Mouse (Mus musculus) hindbrain, embryonic 15.5 days (tissue): ENCODE measurements around the gene Ak4. TPM values are rescaled to one million over a fixed set of nuclear protein-coding genes. Genes with fewer than 3 reads are reported as not detected.
A peak's percentile ranks its signal among the peaks of the same experiment; 100 is the strongest.
"Not testable (repeated sequence)": the region's sequence is repeated elsewhere in the genome, so short reads cannot be mapped to it uniquely, and the experiment has no call there.

Source experiments
- ATAC-seq: fragments of 200-750 bp; cut with Nextera tagmentation; 2 replicates; pipeline ENCODE4 v1.8.0; 2017; ENCODE audit warnings: low read depth, moderate number of reproducible peaks, moderate TSS enrichment; ENCODE audit not compliant: low FRiP score
- H3K27ac ChIP-seq: fragments of 300-500 bp; sonication (generic); replicated peaks from 2 replicates; pipeline ENCODE4 v1.5.1; 2015; ENCODE audit warnings: mild to moderate bottlenecking, inconsistent platforms
- H3K27me3 ChIP-seq: fragments of 300-500 bp; sonication (generic); 2 replicates; pipeline ENCODE4 v1.6.1; 2015; ENCODE audit warnings: control low read depth, inconsistent platforms
- H3K36me3 ChIP-seq: fragments of 300-500 bp; sonication (generic); 2 replicates; pipeline ENCODE4 v1.6.1; 2015; ENCODE audit warnings: control low read depth, inconsistent platforms
- H3K4me1 ChIP-seq: fragments of 300-500 bp; sonication (generic); replicated peaks from 2 replicates; pipeline ENCODE4 v1.6.1; 2015; ENCODE audit warnings: control low read depth, inconsistent platforms
- H3K4me2 ChIP-seq: fragments of 300-500 bp; sonication (generic); 2 replicates; pipeline ENCODE4 v1.6.1; 2015; ENCODE audit warnings: moderate library complexity, mild to moderate bottlenecking, inconsistent platforms
- H3K4me3 ChIP-seq: fragments of 300-500 bp; sonication (generic); 2 replicates; pipeline ENCODE4 v1.5.1; 2015; ENCODE audit warnings: mild to moderate bottlenecking, inconsistent platforms
- H3K9ac ChIP-seq: fragments of 300-500 bp; sonication (generic); 2 replicates; pipeline ENCODE4 v1.6.1; 2015; ENCODE audit warnings: inconsistent platforms
- H3K9me3 ChIP-seq: fragments of 300-500 bp; sonication (generic); 2 replicates; pipeline ENCODE4 v1.6.1; 2016; ENCODE audit warnings: control low read depth, inconsistent platforms
- WGBS: fragments of 180-500 bp; shearing (Covaris S2); methylation state at CpG from one replicate; pipeline ENCODE4 v1.1.7; 2015; 5-methylcytosine and 5-hydroxymethylcytosine counted together
- polyA plus RNA-seq: library from polyadenylated mRNA; unstranded; fragments of >200 nt; fragmentation: Nextera tagmentation; extraction: Ambion mirVana; gene quantifications from 2 replicates; pipeline ENCODE4 v1.2.1, GENCODE M21; 2015

The Ak4 gene
- polyA plus RNA-seq, 1 experiment from 2014 or later = 10.2 TPM

GRCm38 (mm10) chr4:101445660-101446059 lies 26.6 kb downstream of the Ak4 start:
- H3K27ac ChIP-seq = no peak overlapping the region
- no peak overlapping the region for H3K4me3 ChIP-seq
- no peaks in the 10 kb centered on the region for H3K36me3 ChIP-seq
- ATAC-seq = no peak
- H3K9ac ChIP-seq = no peak overlapping the region
- no peak overlapping the region for H3K4me2 ChIP-seq
- no peaks in the 10 kb centered on the region for H3K27me3 ChIP-seq
- H3K9me3 ChIP-seq = no peaks in the 10 kb centered on the region
- no peaks in the 10 kb centered on the region for H3K4me1 ChIP-seq
- 82% methylated on average over 4 of the region's 4 CpGs for WGBS

- WGBS = 95% methylated on average over 9 of the region's 9 CpGs
- not testable (repeated sequence) for H3K9me3 ChIP-seq, H3K27me3 ChIP-seq, H3K9ac ChIP-seq, H3K4me1 ChIP-seq, H3K4me3 ChIP-seq, ATAC-seq, H3K27ac ChIP-seq, H3K36me3 ChIP-seq, H3K4me2 ChIP-seq
Measured at GRCm38 (mm10) chr4:101446606-101447005, 27.5 kb downstream of the Ak4 start.

GRCm38 (mm10) chr4:101448701-101449100 lies 29.6 kb downstream of the Ak4 start:
- ATAC-seq = no peak
- Histone ChIP-seq H3K4me2 (no peak overlapping the region), H3K9me3 (no peaks in the 10 kb centered on the region), H3K36me3 (no peaks in the 10 kb centered on the region), H3K9ac (no peak overlapping the region), H3K4me3 (no peak overlapping the region), H3K4me1 (no peaks in the 10 kb centered on the region), H3K27ac (no peak overlapping the region), H3K27me3 (no peaks in the 10 kb centered on the region)
- WGBS = 87% methylated on average over 8 of the region's 8 CpGs

- Histone ChIP-seq H3K36me3 (no peaks in the 10 kb centered on the region), H3K4me1 (no peaks in the 10 kb centered on the region), H3K27me3 (no peaks in the 10 kb centered on the region), H3K27ac (no peak overlapping the region), H3K4me3 (no peak overlapping the region), H3K4me2 (no peak overlapping the region), H3K9ac (no peak overlapping the region), H3K9me3 (no peaks in the 10 kb centered on the region)
- no peak for ATAC-seq
- 91% methylated on average over 7 of the region's 7 CpGs for WGBS
Measured at GRCm38 (mm10) chr4:101449344-101449743, 30.3 kb downstream of the Ak4 start.

GRCm38 (mm10) chr4:101450150-101450780 lies 31.2 kb downstream of the Ak4 start:
- no peak overlapping the region for H3K27ac ChIP-seq
- H3K4me1 ChIP-seq = no peaks in the 10 kb centered on the region
- no peak overlapping the region for H3K9ac ChIP-seq
- H3K27me3 ChIP-seq = no peaks in the 10 kb centered on the region
- ATAC-seq = peak; percentile 87
- H3K4me2 ChIP-seq = no peak overlapping the region
- WGBS = 82% methylated on average over 20 of the region's 20 CpGs
- H3K36me3 ChIP-seq = no peaks in the 10 kb centered on the region
- H3K9me3 ChIP-seq = no peaks in the 10 kb centered on the region
- H3K4me3 ChIP-seq = no peak overlapping the region

GRCm38 (mm10) chr4:101451089-101451488 lies 32.0 kb downstream of the Ak4 start:
- no peaks in the 10 kb centered on the region for H3K36me3 ChIP-seq
- WGBS = 79% methylated on average over 4 of the region's 4 CpGs
- ATAC-seq = no peak
- no peaks in the 10 kb centered on the region for H3K9me3 ChIP-seq
- H3K27ac ChIP-seq = no peak overlapping the region
- no peak overlapping the region for H3K9ac ChIP-seq
- no peak overlapping the region for H3K4me2 ChIP-seq
- H3K4me1 ChIP-seq = no peaks in the 10 kb centered on the region
- no peak overlapping the region for H3K4me3 ChIP-seq
- no peaks in the 10 kb centered on the region for H3K27me3 ChIP-seq

GRCm38 (mm10) chr4:101452829-101453228 lies 33.8 kb downstream of the Ak4 start:
- no peaks in the 10 kb centered on the region for H3K9me3 ChIP-seq
- 95% methylated on average over 9 of the region's 9 CpGs for WGBS
- no peaks in the 10 kb centered on the region for H3K27me3 ChIP-seq
- H3K4me2 ChIP-seq = no peak overlapping the region
- H3K36me3 ChIP-seq = no peaks in the 10 kb centered on the region
- no peak overlapping the region for H3K9ac ChIP-seq
- H3K4me3 ChIP-seq = no peak overlapping the region
- no peaks in the 10 kb centered on the region for H3K4me1 ChIP-seq
- no peak overlapping the region for H3K27ac ChIP-seq
- ATAC-seq = no peak

- Histone ChIP-seq H3K4me3 (no peak overlapping the region), H3K27me3 (no peaks in the 10 kb centered on the region), H3K4me2 (no peak overlapping the region), H3K27ac (no peak overlapping the region), H3K4me1 (no peaks in the 10 kb centered on the region), H3K9ac (no peak overlapping the region), H3K9me3 (no peaks in the 10 kb centered on the region), H3K36me3 (no peaks in the 10 kb centered on the region)
- WGBS = 96% methylated on average over 8 of the region's 8 CpGs
- no peak for ATAC-seq
Measured at GRCm38 (mm10) chr4:101457176-101457575, 38.1 kb downstream of the Ak4 start.

GRCm38 (mm10) chr4:101458341-101458740 lies 39.3 kb downstream of the Ak4 start:
- H3K27me3 ChIP-seq = no peaks in the 10 kb centered on the region
- no peak overlapping the region for H3K27ac ChIP-seq
- H3K4me3 ChIP-seq = no peak overlapping the region
- ATAC-seq = no peak
- no peak overlapping the region for H3K9ac ChIP-seq
- H3K36me3 ChIP-seq = no peaks in the 10 kb centered on the region
- no peaks in the 10 kb centered on the region for H3K9me3 ChIP-seq
- H3K4me2 ChIP-seq = no peak overlapping the region
- 52% methylated on average over 2 of the region's 2 CpGs for WGBS
- no peaks in the 10 kb centered on the region for H3K4me1 ChIP-seq

- no peak for ATAC-seq
- H3K4me2 ChIP-seq = no peak overlapping the region
- H3K9ac ChIP-seq = no peak overlapping the region
- WGBS = 96% methylated on average over 4 of the region's 4 CpGs
- no peak overlapping the region for H3K4me3 ChIP-seq
- no peaks in the 10 kb centered on the region for H3K4me1 ChIP-seq
- H3K27me3 ChIP-seq = no peaks in the 10 kb centered on the region
- no peaks in the 10 kb centered on the region for H3K9me3 ChIP-seq
- H3K36me3 ChIP-seq = no peaks in the 10 kb centered on the region
- H3K27ac ChIP-seq = no peak overlapping the region
Measured at GRCm38 (mm10) chr4:101459358-101459757, 40.3 kb downstream of the Ak4 start.

GRCm38 (mm10) chr4:101460114-101460513 lies 41.0 kb downstream of the Ak4 start:
- Histone ChIP-seq H3K4me2 (no peak overlapping the region), H3K4me3 (no peak overlapping the region), H3K27me3 (no peaks in the 10 kb centered on the region), H3K9ac (no peak overlapping the region), H3K9me3 (no peaks in the 10 kb centered on the region), H3K27ac (no peak overlapping the region), H3K36me3 (no peaks in the 10 kb centered on the region), H3K4me1 (no peaks in the 10 kb centered on the region)
- WGBS = 96% methylated on average over 1 of the region's 1 CpGs
- no peak for ATAC-seq

GRCm38 (mm10) chr4:101462065-101462464 lies 43.0 kb downstream of the Ak4 start:
- H3K4me1 ChIP-seq = no peaks in the 10 kb centered on the region
- 79% methylated on average over 2 of the region's 2 CpGs for WGBS
- H3K4me3 ChIP-seq = no peak overlapping the region
- no peaks in the 10 kb centered on the region for H3K36me3 ChIP-seq
- ATAC-seq = no peak
- no peak overlapping the region for H3K4me2 ChIP-seq
- no peaks in the 10 kb centered on the region for H3K9me3 ChIP-seq
- H3K27me3 ChIP-seq = no peaks in the 10 kb centered on the region
- H3K27ac ChIP-seq = no peak overlapping the region
- no peak overlapping the region for H3K9ac ChIP-seq

GRCm38 (mm10) chr4:101466264-101466663 lies 47.2 kb downstream of the Ak4 start:
- WGBS = 82% methylated on average over 3 of the region's 3 CpGs
- H3K4me2 ChIP-seq = no peak overlapping the region
- no peak overlapping the region for H3K27ac ChIP-seq
- no peak for ATAC-seq
- H3K36me3 ChIP-seq = no peaks in the 10 kb centered on the region
- H3K27me3 ChIP-seq = no peaks in the 10 kb centered on the region
- H3K4me1 ChIP-seq = no peaks in the 10 kb centered on the region
- H3K9me3 ChIP-seq = no peaks in the 10 kb centered on the region
- H3K4me3 ChIP-seq = no peak overlapping the region
- H3K9ac ChIP-seq = no peak overlapping the region
